Mouse (Mus musculus): ENCODE data around the gene Dock11. TPM values are rescaled to one million over a fixed set of nuclear protein-coding genes. Genes with fewer than 3 reads are reported as not detected.

The Dock11 gene
- polyA plus RNA-seq, 1 experiment from 2014 or later, result 20.2 TPM

DNA sequence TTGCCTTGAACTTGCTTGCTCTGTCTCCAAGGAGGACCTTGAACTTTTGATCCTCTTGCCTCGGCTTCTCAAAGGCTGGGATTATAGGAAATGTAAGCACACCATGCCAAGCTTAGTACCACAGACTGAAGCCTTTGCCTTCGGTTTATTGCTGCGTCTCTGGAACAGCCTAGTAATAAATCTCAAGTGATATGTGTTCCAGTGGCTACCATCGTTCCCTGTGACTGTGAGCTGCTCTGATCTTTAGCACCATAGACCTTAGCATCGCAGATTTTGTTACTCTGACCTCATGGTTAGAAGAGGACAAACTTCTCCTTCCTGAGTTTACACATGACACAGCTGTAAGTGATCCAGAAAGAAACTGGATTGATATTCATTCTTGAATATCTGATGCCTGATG lies 142.5 kb downstream of the Dock11 start:
- Histone ChIP-seq H3K4me3 (replicated peaks) (no peak overlapping the region), H3K4me1 (replicated peaks) (no peaks in the 10 kb centered on the region), H3K4me2 (no peak overlapping the region), H3K27ac (no peak overlapping the region), H3K36me3 (no peaks in the 10 kb centered on the region), H3K27me3 (no peaks in the 10 kb centered on the region), H3K9me3 (no peaks in the 10 kb centered on the region), H3K9ac (replicated peaks) (no peak overlapping the region)
- no peak for ATAC-seq (ENCODE audit: insufficient number of reproducible peaks, insufficient read depth, low FRiP score, low TSS enrichment, low read depth)
- 69% methylated on average over 5 of the region's 5 CpGs for WGBS

DNA sequence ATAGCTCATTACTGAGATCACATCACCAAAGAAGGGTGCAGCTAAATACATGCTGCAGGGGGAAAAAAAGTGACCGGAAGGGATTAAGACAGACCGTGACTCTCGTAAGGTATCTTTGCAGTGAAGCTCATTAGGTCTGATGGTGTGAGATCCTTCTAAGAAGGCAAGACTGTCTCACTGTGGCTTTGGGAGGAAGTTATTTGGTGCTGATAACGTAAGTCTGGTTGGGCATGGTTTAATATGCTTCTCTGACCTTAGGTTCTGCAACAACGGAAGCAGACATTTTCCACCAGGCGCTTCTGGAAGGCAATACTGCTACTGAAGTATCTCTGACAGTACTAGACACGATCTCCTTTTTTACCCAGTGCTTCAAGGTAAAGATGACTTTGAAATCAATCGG lies 145.4 kb downstream of the Dock11 start:
- Histone ChIP-seq H3K9me3 (no peaks in the 10 kb centered on the region), H3K4me1 (replicated peaks) (no peaks in the 10 kb centered on the region), H3K9ac (replicated peaks) (no peak overlapping the region), H3K4me2 (no peak overlapping the region), H3K36me3 (no peaks in the 10 kb centered on the region), H3K27ac (no peak overlapping the region), H3K4me3 (replicated peaks) (no peak overlapping the region), H3K27me3 (no peaks in the 10 kb centered on the region)
- no peak for ATAC-seq (ENCODE audit: insufficient number of reproducible peaks, insufficient read depth, low FRiP score, low TSS enrichment, low read depth)
- WGBS, result 82% methylated on average over 8 of the region's 8 CpGs

DNA sequence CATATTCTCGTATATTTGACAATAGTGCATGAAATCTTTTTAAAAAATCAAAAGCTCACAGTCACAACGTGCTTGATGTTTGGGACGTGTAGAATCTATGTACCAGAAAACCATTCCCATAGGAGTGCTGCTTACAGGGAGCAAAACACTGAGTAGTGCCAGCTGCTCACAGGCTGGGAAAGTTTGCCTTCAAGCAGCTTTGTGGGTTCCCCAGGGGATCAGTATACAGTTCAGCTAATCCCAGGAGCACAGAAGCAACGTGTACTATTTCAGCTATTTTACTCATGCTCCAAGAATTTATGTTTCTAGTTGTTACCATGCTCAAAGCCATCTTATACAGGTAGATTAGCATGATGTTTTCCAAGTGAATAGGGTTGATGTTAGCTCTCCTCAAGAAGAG lies 157.1 kb downstream of the Dock11 start:
- Histone ChIP-seq H3K27me3 (no peaks in the 10 kb centered on the region), H3K4me2 (no peak overlapping the region), H3K9me3 (no peaks in the 10 kb centered on the region), H3K36me3 (no peaks in the 10 kb centered on the region), H3K9ac (replicated peaks) (no peak overlapping the region), H3K4me3 (replicated peaks) (no peak overlapping the region), H3K4me1 (replicated peaks) (no peaks in the 10 kb centered on the region), H3K27ac (no peak overlapping the region)
- 57% methylated on average over 4 of the region's 4 CpGs for WGBS
- no peak for ATAC-seq (ENCODE audit: insufficient number of reproducible peaks, insufficient read depth, low FRiP score, low TSS enrichment, low read depth)

DNA sequence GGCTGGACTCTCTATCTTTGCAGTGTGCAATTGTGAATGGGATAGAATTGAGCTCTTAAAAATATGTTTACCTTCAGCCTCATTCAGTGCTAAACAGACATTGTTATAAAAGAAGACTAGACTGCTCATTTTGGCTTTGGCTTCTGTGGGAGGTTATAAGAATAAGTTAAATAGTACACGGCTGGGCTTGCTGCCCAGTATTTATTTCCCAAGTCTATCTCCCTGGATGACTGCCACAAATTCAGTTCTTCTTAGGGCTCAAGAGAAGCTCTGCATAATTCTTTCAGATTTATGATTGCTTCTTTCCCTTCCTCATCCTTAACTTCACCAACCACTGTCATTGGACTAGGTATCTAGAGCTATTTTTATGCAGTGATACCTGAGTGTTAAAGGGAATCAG lies 158.8 kb downstream of the Dock11 start:
- no peaks in the 10 kb centered on the region for H3K36me3 ChIP-seq
- no peak for ATAC-seq (ENCODE audit: insufficient number of reproducible peaks, insufficient read depth, low FRiP score, low TSS enrichment, low read depth)
- no peak overlapping the region for H3K27ac ChIP-seq
- H3K9me3 ChIP-seq, result no peaks in the 10 kb centered on the region
- H3K4me1 ChIP-seq (replicated peaks), result no peaks in the 10 kb centered on the region
- no peak overlapping the region for H3K9ac ChIP-seq (replicated peaks)
- H3K4me3 ChIP-seq (replicated peaks), result no peak overlapping the region
- H3K27me3 ChIP-seq, result no peaks in the 10 kb centered on the region
- no peak overlapping the region for H3K4me2 ChIP-seq
- 85% methylated on average over 1 of the region's 1 CpGs for WGBS

DNA sequence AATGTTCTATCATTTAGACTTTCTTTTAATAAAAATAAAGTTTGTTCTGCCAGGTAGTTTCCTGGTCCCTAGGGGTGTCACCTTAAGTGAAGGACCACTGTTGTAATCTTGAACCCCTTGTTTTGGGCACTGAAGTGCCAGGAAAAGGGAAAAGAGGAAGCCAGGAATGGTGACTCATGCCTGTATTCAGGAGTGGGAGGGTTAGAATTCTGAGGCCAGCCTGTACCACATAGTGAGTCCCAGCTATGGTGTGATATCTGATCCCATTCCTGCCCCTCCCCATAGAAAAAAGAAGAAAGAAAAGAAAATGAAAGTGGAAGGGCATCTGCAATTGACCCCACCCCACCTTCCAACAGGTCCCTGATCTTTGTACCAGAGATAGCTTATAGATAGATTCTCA lies 161.7 kb downstream of the Dock11 start:
- H3K27ac ChIP-seq, result no peak overlapping the region
- H3K4me3 ChIP-seq (replicated peaks), result no peak overlapping the region
- H3K27me3 ChIP-seq, result no peaks in the 10 kb centered on the region
- H3K36me3 ChIP-seq, result no peaks in the 10 kb centered on the region
- H3K4me1 ChIP-seq (replicated peaks), result no peaks in the 10 kb centered on the region
- no peak overlapping the region for H3K9ac ChIP-seq (replicated peaks)
- ATAC-seq (ENCODE audit: insufficient number of reproducible peaks, insufficient read depth, low FRiP score, low TSS enrichment, low read depth), result no peak
- H3K9me3 ChIP-seq, result no peaks in the 10 kb centered on the region
- H3K4me2 ChIP-seq, result no peak overlapping the region

DNA sequence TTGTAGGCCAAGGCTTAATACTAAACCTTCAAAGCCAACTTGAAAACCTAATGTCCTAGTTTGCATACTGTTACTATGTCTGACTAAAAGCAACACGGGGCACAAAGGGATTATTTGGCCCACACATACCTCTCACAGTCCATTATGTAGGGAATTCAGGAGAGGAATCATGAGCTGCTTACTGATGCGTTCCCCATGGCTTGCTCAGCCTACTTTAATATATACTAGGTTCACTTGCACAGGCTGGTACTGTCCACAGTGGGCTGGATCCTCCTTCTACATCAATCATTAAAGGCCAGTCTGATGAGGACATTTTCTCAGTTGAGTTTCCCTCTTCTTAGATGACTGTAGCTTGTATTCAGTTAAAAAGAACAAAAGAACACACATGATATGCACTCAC lies 185.4 kb downstream of the Dock11 start:
- Histone ChIP-seq H3K36me3 (no peaks in the 10 kb centered on the region), H3K27ac (no peak overlapping the region), H3K9ac (replicated peaks) (no peak overlapping the region), H3K4me3 (replicated peaks) (no peak overlapping the region), H3K27me3 (no peaks in the 10 kb centered on the region), H3K9me3 (no peaks in the 10 kb centered on the region), H3K4me2 (no peak overlapping the region), H3K4me1 (replicated peaks) (no peaks in the 10 kb centered on the region)
- WGBS, result 80% methylated on average over 2 of the region's 2 CpGs
- ATAC-seq (ENCODE audit: insufficient number of reproducible peaks, insufficient read depth, low FRiP score, low TSS enrichment, low read depth), result no peak

DNA sequence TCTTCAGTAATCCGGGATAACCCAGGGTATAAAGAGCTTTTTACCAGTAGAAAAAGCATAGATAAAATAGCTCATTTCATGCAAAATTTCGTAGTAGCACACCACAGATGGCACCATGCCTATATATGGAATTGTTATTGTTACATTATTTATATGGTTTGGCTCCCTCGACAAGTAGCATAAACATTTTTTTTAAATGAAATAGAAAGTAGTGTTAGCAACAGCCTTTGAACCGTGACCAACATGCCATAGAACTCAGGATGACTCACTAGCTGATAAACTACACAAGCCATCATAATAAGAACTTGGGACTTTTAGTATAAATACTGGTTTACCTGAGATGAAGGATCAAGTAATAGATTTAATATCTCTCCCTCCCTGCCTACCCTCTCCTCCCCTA lies 188.5 kb downstream of the Dock11 start:
- no peak for ATAC-seq (ENCODE audit: insufficient number of reproducible peaks, insufficient read depth, low FRiP score, low TSS enrichment, low read depth)
- no peak overlapping the region for H3K9ac ChIP-seq (replicated peaks)
- H3K27ac ChIP-seq, result no peak overlapping the region

DNA sequence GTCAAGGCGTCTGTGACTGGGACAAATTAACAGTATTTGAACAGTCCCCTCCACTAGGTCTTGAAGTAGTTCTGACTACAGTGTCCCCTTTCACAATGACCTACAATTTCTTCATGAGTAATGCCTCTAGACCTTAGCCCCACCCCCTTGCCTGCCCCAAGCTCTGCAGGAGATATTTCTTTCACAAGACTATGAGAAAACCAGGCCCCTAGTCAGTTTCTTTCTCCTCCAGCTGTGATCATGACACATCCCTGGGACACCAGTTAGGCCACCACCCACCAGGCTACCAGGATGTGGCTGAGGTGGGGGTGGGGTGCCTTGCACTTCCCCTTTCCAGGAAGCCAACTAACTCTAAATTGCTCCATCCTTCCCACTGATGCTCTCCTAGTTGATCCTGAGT lies 194.3 kb downstream of the Dock11 start:
- no peak overlapping the region for H3K27ac ChIP-seq
- no peak for ATAC-seq (ENCODE audit: insufficient number of reproducible peaks, insufficient read depth, low FRiP score, low TSS enrichment, low read depth)
- H3K4me1 ChIP-seq (replicated peaks), result no peaks in the 10 kb centered on the region
- no peak overlapping the region for H3K4me3 ChIP-seq (replicated peaks)
- H3K9me3 ChIP-seq, result no peaks in the 10 kb centered on the region
- no peak overlapping the region for H3K4me2 ChIP-seq
- no peaks in the 10 kb centered on the region for H3K36me3 ChIP-seq
- WGBS, result 65% methylated on average over 1 of the region's 1 CpGs
- no peaks in the 10 kb centered on the region for H3K27me3 ChIP-seq
- no peak overlapping the region for H3K9ac ChIP-seq (replicated peaks)

More for the DNA sequence above, 188.5 kb downstream of the Dock11 start:
- Histone ChIP-seq H3K9me3 (no peaks in the 10 kb centered on the region), H3K4me3 (replicated peaks) (no peak overlapping the region), H3K4me1 (replicated peaks) (no peaks in the 10 kb centered on the region), H3K36me3 (no peaks in the 10 kb centered on the region), H3K27me3 (no peaks in the 10 kb centered on the region), H3K4me2 (no peak overlapping the region)
- 83% methylated on average over 4 of the region's 4 CpGs for WGBS

DNA sequence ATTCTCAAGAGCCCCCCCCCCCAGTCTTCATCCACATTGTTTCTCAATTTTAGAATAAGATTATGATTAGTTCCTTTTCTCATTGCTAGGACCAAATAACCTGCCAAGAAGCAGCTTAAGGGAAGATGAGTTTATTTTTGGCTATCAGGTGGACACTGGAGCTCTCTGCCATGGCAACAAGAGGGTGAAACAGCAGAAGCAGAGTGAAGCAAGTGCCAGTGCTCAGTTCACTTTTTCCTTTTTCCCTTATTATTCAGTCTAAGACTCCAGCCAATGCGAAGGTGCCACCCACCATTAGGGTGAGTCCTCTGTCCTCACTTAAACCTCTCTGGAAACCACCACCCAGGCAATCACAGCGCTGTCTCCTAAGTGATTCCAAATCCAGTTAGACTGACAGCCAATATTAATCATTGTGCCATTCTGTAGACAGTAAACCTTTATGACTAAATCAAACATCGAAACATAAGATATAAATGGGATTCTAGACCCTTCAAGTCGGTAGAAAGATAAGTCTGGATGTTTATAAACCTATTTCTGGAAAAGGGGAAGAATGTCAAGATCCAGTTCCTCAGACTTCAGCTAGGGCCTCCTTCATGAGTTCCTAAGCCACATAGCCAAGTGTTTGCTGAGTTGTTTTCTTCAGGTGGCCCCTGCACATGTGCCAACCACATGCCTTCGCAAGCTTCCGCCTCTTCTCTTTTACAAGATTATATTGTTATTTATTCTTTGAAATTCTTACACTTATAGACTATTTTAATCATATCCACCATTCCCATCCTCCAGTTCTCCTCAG lies 200.0 kb downstream of the Dock11 start:
- Histone ChIP-seq H3K27me3 (no peaks in the 10 kb centered on the region), H3K27ac (no peak overlapping the region), H3K4me1 (replicated peaks) (no peaks in the 10 kb centered on the region), H3K9me3 (no peaks in the 10 kb centered on the region), H3K36me3 (no peaks in the 10 kb centered on the region), H3K4me2 (no peak overlapping the region), H3K4me3 (replicated peaks) (no peak overlapping the region), H3K9ac (replicated peaks) (no peak overlapping the region)
- WGBS, result 88% methylated on average over 6 of the region's 6 CpGs
- no peak for ATAC-seq (ENCODE audit: insufficient number of reproducible peaks, insufficient read depth, low FRiP score, low TSS enrichment, low read depth)

DNA sequence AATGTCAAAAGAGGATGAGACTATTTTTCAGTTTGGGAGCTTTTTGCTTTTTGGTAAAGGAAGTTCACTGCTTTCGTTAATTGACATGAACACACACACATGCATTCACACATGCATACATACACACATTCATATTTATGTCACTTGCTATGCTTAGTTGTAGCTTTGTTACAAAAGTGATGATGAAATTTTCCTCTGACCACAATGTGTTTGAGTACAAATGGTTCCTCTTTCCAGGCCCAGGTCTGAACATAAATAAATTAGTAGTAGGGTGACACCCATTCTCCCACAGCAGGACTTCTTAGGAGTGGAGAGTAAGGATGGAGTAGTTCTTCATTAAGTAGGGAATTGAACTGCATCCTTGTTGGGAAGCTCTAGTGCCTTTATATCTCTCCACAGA lies 212.3 kb downstream of the Dock11 start:
- no peaks in the 10 kb centered on the region for H3K9me3 ChIP-seq
- H3K4me2 ChIP-seq, result no peak overlapping the region
- H3K4me3 ChIP-seq (replicated peaks), result no peak overlapping the region
- no peak overlapping the region for H3K27ac ChIP-seq
- H3K36me3 ChIP-seq, result no peaks in the 10 kb centered on the region
- ATAC-seq (ENCODE audit: insufficient number of reproducible peaks, insufficient read depth, low FRiP score, low TSS enrichment, low read depth), result no peak
- H3K27me3 ChIP-seq, result no peaks in the 10 kb centered on the region
- H3K4me1 ChIP-seq (replicated peaks), result no peaks in the 10 kb centered on the region
- 82% methylated on average over 1 of the region's 1 CpGs for WGBS
- no peak overlapping the region for H3K9ac ChIP-seq (replicated peaks)

DNA sequence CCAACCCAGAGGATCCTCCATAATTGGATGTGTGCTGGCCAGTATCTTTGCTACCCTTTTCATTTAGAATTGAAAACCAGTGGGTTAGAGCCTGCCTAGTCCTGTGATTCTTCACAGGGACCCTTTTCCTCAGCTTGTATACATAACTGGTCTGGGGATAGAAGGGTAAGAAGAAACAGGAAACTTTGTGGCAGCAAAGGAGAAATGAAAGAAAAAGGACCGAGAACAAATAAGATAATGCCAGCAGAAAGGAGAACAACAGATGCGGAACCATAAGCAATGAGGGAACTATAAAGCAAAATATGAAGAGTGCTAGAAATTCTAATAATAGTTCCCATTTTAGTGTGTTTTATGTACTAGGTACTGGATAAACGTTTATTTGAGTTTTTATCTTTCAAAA lies 212.7 kb downstream of the Dock11 start:
- no peak overlapping the region for H3K9ac ChIP-seq (replicated peaks)
- WGBS, result 76% methylated on average over 3 of the region's 3 CpGs
- no peaks in the 10 kb centered on the region for H3K27me3 ChIP-seq
- no peak overlapping the region for H3K4me3 ChIP-seq (replicated peaks)
- H3K4me1 ChIP-seq (replicated peaks), result no peaks in the 10 kb centered on the region
- no peak overlapping the region for H3K4me2 ChIP-seq
- H3K36me3 ChIP-seq, result no peaks in the 10 kb centered on the region
- H3K27ac ChIP-seq, result no peak overlapping the region
- ATAC-seq (ENCODE audit: insufficient number of reproducible peaks, insufficient read depth, low FRiP score, low TSS enrichment, low read depth), result no peak
- no peaks in the 10 kb centered on the region for H3K9me3 ChIP-seq

DNA sequence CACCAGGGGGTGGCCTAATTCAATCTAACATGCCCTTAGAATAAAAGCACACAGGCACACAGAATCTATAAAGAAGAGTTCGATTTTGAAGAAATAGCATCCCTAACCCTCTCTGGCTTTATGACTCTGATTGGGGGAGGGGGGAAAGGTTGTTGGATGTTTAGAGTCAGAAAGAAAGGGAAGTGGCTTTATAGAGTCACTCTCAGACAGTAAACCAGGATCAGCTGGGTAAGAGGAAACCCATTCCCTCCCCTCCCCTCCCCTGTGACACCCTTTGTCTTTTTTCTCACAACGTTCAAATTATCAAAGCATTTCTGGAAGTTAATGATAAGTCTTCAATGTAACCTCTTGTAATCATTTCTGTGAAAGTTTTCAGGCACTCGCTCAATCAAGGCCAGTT lies 220.0 kb downstream of the Dock11 start:
- Histone ChIP-seq H3K9ac (replicated peaks) (no peak overlapping the region), H3K4me3 (replicated peaks) (no peak overlapping the region)
- 46% methylated on average over 3 of the region's 3 CpGs for WGBS

More for the DNA sequence above, 220.0 kb downstream of the Dock11 start:
- no peaks in the 10 kb centered on the region; the same call in 1 of the 2 replicates for H3K27me3 ChIP-seq
- no peak overlapping the region for H3K4me2 ChIP-seq
- no peak for ATAC-seq (ENCODE audit: insufficient number of reproducible peaks, insufficient read depth, low FRiP score, low TSS enrichment, low read depth)
- H3K9me3 ChIP-seq, result no peaks in the 10 kb centered on the region
- no peaks in the 10 kb centered on the region for H3K4me1 ChIP-seq (replicated peaks)
- H3K36me3 ChIP-seq, result no peaks in the 10 kb centered on the region
- H3K27ac ChIP-seq, result no peak overlapping the region

Data from limb, embryonic 12.5 days (tissue).